Mouse (Mus musculus) right cerebral cortex, postnatal 25 days (tissue): ENCODE data around the gene Vps29.
A peak's percentile ranks its signal among the peaks of the same experiment; 100 is the strongest.

Source experiments
- DNase-seq: peaks from one replicate; pipeline ENCODE4 v3.0.0; 2022

The Vps29 gene

DNA sequence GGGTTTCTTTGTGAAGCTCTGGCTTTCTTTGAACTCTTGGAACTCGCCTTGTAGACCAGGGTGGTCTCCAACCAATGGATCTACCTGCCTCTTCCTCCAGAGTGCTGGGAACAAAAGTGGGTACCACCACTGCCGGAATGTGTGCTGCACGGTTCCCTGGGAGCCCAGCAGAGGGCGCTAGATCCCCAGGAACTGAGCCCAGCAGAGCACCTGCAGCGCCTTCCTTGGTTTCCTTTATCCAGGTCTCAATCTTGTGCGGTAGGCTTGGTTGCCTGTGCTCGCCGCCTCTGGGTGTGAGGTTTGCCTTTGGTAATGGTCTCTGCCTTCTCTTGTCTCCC lies 47.1 kb downstream of the Vps29 start:
- peak; percentile 74 for DNase-seq

DNA sequence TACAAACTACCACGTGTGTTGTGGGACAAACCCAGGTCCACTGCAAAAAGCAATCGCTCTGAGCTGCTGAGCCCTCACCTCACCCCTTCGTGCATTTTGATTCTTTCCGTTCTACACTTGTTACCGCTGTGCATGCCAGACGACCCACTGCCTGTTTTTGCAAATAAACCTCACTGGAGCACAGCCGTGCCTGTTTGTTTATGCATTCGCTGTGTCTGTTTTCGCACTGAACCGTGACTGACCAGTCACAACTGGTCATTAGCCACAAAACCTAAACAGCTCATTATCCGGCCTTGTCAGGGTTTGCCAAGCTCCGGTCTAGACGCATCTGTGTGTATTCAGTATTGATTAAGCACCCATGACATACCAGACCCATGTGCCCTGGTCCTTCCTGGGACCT lies 48.0 kb downstream of the Vps29 start:
- no peak for DNase-seq

DNA sequence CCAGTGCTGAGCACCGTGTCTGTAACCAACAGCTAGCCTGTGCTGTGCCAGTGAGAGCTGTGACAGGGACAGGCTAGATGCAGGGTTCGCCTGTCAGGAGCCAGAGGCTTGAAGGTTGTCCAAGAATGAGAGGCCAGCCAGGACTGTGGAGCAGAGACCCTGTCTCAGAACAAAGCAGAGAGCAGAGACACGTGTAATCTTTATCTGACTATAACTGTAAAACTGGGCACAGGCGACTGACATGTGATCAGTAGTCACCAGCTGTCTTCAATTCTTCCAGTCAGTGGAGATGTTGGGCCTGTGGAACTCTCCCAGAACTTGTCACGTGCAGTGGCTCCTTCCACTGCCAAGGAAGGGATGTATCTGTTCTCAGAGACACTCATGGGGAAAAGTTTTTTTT lies 48.6 kb downstream of the Vps29 start:
- DNase-seq: peak; percentile 66

DNA sequence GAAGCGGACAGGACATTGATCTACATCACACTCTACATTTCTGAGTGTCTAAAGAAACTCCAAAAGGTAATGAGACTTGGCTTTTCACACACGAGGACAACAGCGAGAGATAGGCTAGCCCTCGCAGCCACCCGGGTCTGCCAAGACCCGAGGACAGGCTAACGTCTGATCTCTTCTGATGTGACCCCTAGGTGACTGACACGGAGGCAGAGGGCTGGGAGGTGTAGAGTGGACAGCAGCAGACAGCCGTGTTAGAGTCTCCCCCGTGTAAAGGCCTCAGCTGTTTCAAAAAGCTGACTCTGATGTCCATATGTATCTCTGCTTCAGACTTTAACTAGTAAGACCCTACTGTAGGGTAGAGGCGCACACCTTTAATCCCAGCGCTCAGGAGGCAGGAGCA lies 49.2 kb downstream of the Vps29 start:
- DNase-seq: no peak

DNA sequence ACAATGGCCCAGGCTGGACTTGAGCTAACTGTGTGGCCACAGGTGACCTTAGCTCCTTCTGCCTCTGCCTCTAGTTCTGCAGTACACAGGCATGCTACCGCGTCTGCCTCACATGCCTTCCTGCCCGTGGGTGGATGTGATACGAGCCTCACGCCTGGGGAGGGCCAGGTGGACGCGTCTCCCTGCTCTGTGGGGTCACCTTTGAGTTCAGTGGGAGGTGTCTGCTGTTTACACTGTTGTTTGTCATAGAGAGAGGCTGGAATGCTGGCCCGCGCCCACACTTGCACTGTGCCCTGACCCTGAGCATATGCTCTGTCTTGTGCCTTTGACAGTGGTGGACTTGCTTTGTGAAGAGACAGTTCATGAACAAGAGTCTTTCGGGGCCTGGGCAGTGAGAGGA lies 51.4 kb downstream of the Vps29 start:
- no peak for DNase-seq

DNA sequence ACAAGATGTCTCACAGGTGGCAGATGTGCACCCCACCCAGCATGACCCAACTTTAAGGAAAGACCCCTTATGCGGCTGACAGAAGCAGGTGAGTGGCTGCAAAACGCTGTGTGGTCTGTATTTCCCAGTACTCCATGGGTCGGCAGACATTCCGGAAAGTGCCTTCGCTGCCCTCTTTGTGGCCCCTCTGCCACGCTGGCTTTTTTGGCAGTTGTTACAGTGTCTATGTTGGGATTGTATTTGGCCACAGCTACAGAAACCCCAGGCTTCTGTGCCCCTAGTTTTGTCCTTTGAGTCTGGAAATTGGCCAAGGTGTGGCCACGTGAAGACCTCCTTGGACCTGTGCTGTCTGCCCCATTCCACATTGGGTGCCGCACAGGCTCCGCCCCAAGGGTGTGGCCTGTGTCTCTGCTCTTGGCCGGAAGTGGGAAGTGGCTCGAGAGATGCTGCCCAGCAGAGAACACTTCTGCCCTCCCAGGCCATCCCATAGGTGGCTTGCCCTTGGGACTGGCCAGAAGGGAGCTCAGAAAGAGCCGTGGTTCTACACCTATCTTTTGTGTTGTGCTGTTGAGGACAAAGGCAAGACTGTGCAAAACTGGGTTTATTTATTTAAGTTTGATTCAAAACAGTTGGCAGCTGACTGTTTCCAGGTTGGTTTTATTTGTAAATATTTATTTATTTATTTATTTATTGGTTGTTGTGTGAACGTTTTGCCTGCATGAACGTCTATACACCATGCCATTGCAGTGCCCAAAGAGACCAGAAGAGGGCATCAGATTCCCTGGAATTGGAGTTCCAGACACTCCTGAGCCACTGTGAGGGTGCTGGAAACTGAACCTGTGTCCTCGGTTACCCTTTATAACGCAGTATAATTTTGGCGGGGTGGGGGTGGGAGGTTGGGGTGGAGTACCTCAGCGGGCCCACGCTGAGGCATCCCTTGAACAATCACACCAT lies 55.8 kb downstream of the Vps29 start:
- DNase-seq: no peak

DNA sequence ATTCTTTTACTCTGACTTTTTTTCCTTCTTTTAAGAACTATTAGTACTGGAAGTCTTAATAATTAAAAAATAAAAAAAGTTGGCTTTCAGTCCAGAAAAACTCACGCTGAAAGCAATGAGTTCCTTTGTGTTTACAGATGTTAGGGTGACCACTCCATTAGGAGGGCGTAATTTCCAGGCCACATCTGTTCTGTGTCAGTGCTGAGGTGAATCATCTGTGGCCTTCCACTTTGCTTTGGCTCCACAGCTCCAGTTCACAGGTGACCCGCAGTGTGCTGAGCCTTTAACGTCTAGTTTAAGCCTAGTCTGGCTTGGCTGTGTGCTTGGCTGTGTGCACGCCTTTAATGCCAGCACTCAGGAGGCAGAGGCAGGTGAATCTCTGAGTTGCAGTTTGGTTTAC lies 57.7 kb downstream of the Vps29 start:
- no peak for DNase-seq

DNA sequence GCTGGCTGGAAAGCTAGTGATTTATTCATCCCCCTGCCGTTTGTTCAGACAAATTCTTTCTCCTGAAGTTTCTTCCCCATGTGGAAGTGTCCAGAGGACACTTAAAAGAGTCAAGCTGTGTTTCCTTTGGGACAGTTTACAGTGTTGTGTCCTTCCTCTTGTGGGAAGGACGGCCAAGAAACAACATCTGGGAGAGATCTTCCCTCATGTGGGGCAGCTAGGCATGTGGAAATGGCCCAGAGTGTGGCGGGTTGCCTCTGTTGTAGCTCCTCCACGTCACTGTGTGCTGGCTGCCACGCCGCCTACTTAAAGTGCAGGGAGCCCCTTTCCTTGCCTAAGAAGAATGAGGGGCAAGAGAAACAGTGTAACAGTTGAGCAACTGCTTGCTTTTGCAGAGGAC lies 58.7 kb downstream of the Vps29 start:
- DNase-seq: no peak

DNA sequence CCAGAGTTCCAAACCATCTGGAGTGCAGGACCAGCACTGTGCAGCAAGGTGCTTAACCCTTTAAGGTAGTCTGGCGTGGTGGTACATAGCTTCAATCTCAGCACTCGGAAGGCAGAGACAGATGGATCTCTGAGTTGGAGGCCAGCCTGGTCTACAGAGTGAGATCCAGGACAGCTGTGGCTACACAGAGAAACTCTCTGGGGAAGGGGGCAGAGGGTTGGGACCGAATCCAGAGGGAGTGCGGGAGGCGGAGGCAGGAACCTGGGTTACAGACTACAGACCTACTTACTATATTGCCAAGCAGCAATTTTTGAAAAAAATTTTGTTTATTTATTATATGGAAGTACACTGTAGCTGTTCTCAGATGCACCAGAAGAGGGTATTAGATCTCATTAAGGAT lies 60.2 kb downstream of the Vps29 start:
- no peak for DNase-seq
